Comparison of ENCODE assay signal across 9 mouse cellular contexts in genomic region chr2:30443281-30443680, GRCm38 (mm10). TPM values are rescaled to one million over a fixed set of nuclear protein-coding genes. Genes with fewer than 3 reads are reported as not detected.
DNase-seq lines count a peak whose midpoint lies in the region; ATAC-seq lines count a peak whose summit lies in the region.
"Had no signal": no experiment of that assay in that cellular context is flagged by ENCODE, and none has a peak within 500 bp of the region (broad histone marks: within the 10 kb centered on the region; RNA-seq: fewer than 3 reads in every experiment).

No protein-coding gene starts in this region.

- 29% methylated on average over 4 of the region's 4 CpGs for WGBS in kidney, embryonic 14.5 days
- WGBS in embryonic facial prominence, embryonic 10.5 days, result 63% methylated on average over 4 of the region's 4 CpGs
- WGBS in hindbrain, embryonic 12.5 days, result 68% methylated on average over 4 of the region's 4 CpGs
- WGBS in midbrain, embryonic 15.5 days, result 66% methylated on average over 4 of the region's 4 CpGs

- intact Hi-C loops in gastrocnemius, postnatal 14 days (cut with DNase I; ENCODE audit: low total_unique reads), result no loop called here

- DNase-seq in kidney, adult 11 months, result no peak
- no peak for DNase-seq in embryonic facial prominence, embryonic 10.5 days (ENCODE audit: low spot score)
- no peak for DNase-seq in gastrocnemius, postnatal 14 days
- DNase-seq in layer of hippocampus, adult 18-20 months (ENCODE audit: low spot score in 2 of 2), result no peak
- DNase-seq: cerebellum, adult 9-11 months had no signal

- H3K4me1 ChIP-seq in kidney, embryonic 14.5 days (ENCODE audit: control insufficient read depth, insufficient read depth, low read length), result peaks cover 64% of the 10 kb centered on the region
- H3K4me1 ChIP-seq in embryonic facial prominence, embryonic 10.5 days, result peaks cover 86% of the 10 kb centered on the region
- H3K4me1 ChIP-seq in hindbrain, embryonic 12.5 days, result peaks cover 61% of the 10 kb centered on the region
- peaks cover 37% of the 10 kb centered on the region for H3K4me1 ChIP-seq in midbrain, embryonic 15.5 days

- no peaks in the 10 kb centered on the region for H3K9me3 ChIP-seq in kidney, embryonic 14.5 days (ENCODE audit: control insufficient read depth, low read length)
- H3K9me3 ChIP-seq in embryonic facial prominence, embryonic 10.5 days, result no peaks in the 10 kb centered on the region
- no peaks in the 10 kb centered on the region for H3K9me3 ChIP-seq in hindbrain, embryonic 12.5 days (replicated peaks)
- H3K9me3 ChIP-seq in midbrain, embryonic 15.5 days, result no peaks in the 10 kb centered on the region

- H3K27ac ChIP-seq in kidney, embryonic 14.5 days (ENCODE audit: low read depth, low read length), result peak overlapping the region; percentile 100
- H3K27ac ChIP-seq in embryonic facial prominence, embryonic 10.5 days (replicated peaks), result peak overlapping the region; percentile 98
- H3K27ac ChIP-seq in hindbrain, embryonic 12.5 days, result peak overlapping the region; percentile 99
- H3K27ac ChIP-seq in midbrain, embryonic 15.5 days, result peak overlapping the region; percentile 83; the same call in 1 of the 2 replicates

- H3K36me3 ChIP-seq in kidney, embryonic 14.5 days (ENCODE audit: control insufficient read depth, insufficient read depth, low read length), result peaks cover 60% of the 10 kb centered on the region
- H3K36me3 ChIP-seq in embryonic facial prominence, embryonic 10.5 days (replicated peaks), result peaks cover 81% of the 10 kb centered on the region
- peaks cover 36% of the 10 kb centered on the region for H3K36me3 ChIP-seq in hindbrain, embryonic 12.5 days
- H3K36me3 ChIP-seq in midbrain, embryonic 15.5 days (replicated peaks), result peaks cover 7% of the 10 kb centered on the region

- no peak overlapping the region for H3K4me2 ChIP-seq in kidney, embryonic 14.5 days (replicated peaks; ENCODE audit: low read depth, low read length)
- no peak overlapping the region for H3K4me2 ChIP-seq in hindbrain, embryonic 12.5 days (replicated peaks)
- no peak overlapping the region for H3K4me2 ChIP-seq in midbrain, embryonic 15.5 days

- H3K4me3 ChIP-seq in kidney, embryonic 14.5 days (ENCODE audit: low read length), result no peak overlapping the region
- peak overlapping the region; percentile 48; the same call in 1 of the 2 replicates for H3K4me3 ChIP-seq in embryonic facial prominence, embryonic 10.5 days
- no peak overlapping the region for H3K4me3 ChIP-seq in hindbrain, embryonic 12.5 days
- no peak overlapping the region for H3K4me3 ChIP-seq in midbrain, embryonic 15.5 days

- no peak for ATAC-seq in kidney, embryonic 14.5 days (ENCODE audit: low FRiP score, low TSS enrichment)
- no peak for ATAC-seq in hindbrain, embryonic 12.5 days (ENCODE audit: low FRiP score)
- no peak for ATAC-seq in midbrain, embryonic 15.5 days (replicated peaks)
- ATAC-seq in frontal cortex, adult (ENCODE audit: low TSS enrichment), result no peak

- H3K27me3 ChIP-seq in kidney, embryonic 14.5 days (ENCODE audit: control insufficient read depth, insufficient read depth, low read length), result no peaks in the 10 kb centered on the region
- no peaks in the 10 kb centered on the region for H3K27me3 ChIP-seq in embryonic facial prominence, embryonic 10.5 days (replicated peaks; ENCODE audit: low read depth, poor library complexity, severe bottlenecking)
- no peaks in the 10 kb centered on the region for H3K27me3 ChIP-seq in hindbrain, embryonic 12.5 days
- no peaks in the 10 kb centered on the region for H3K27me3 ChIP-seq in midbrain, embryonic 15.5 days (replicated peaks)

- H3K9ac ChIP-seq in kidney, embryonic 14.5 days (ENCODE audit: low read depth, low read length), result peak overlapping the region; percentile 66
- H3K9ac ChIP-seq in hindbrain, embryonic 12.5 days, result peak overlapping the region; percentile 24; the same call in 1 of the 2 replicates
- H3K9ac ChIP-seq in midbrain, embryonic 15.5 days, result no peak overlapping the region

RNA-seq across cellular contexts. Expression of gene Ptpa, which starts 27.4 kb away (rescaled TPM):
- 92.3 and 96.0 TPM in 2 replicates for polyA plus RNA-seq in kidney, embryonic 14.5 days (2014; fragmentation: Nextera tagmentation; extraction: Ambion mirVana)
- polyA plus RNA-seq in embryonic facial prominence, embryonic 10.5 days (2016; fragmentation: Nextera tagmentation; extraction: Ambion mirVana), result 161 and 162 TPM in 2 replicates
- 133 and 134 TPM in 2 replicates for polyA plus RNA-seq in hindbrain, embryonic 12.5 days (2016; fragmentation: Nextera tagmentation; extraction: Ambion mirVana)
- 152 and 155 TPM in 2 replicates for polyA plus RNA-seq in midbrain, embryonic 15.5 days (2015; fragmentation: Nextera tagmentation; extraction: Ambion mirVana)
- 10 to 100 TPM; 71.1 to 80.7 TPM for total RNA-seq in gastrocnemius, postnatal 14 days (2021)
- total RNA-seq in layer of hippocampus, adult 18-20 months (2021), result 100 to 1,000 TPM; 170 to 176 TPM

RNA-seq across cellular contexts. Expression of gene Crat, which starts 27.7 kb away (rescaled TPM):
- polyA plus RNA-seq in kidney, embryonic 14.5 days (2014; fragmentation: Nextera tagmentation; extraction: Ambion mirVana), result 21.4 and 30.6 TPM in 2 replicates
- 19.9 and 20.3 TPM in 2 replicates for polyA plus RNA-seq in embryonic facial prominence, embryonic 10.5 days (2016; fragmentation: Nextera tagmentation; extraction: Ambion mirVana)
- polyA plus RNA-seq in hindbrain, embryonic 12.5 days (2016; fragmentation: Nextera tagmentation; extraction: Ambion mirVana), result 23.9 and 26.8 TPM in 2 replicates
- polyA plus RNA-seq in midbrain, embryonic 15.5 days (2015; fragmentation: Nextera tagmentation; extraction: Ambion mirVana), result 22.5 and 23.9 TPM in 2 replicates
- total RNA-seq in gastrocnemius, postnatal 14 days (2021), result 100 to 1,000 TPM; 251 to 325 TPM
- total RNA-seq in layer of hippocampus, adult 18-20 months (2021), result 10 to 100 TPM; 45.9 to 55.6 TPM

RNA-seq across cellular contexts. Expression of gene Ier5l, which starts 30.7 kb away (rescaled TPM):
- 5.5 and 7.2 TPM in 2 replicates for polyA plus RNA-seq in kidney, embryonic 14.5 days (2014; fragmentation: Nextera tagmentation; extraction: Ambion mirVana)
- 2.8 and 3.4 TPM in 2 replicates for polyA plus RNA-seq in embryonic facial prominence, embryonic 10.5 days (2016; fragmentation: Nextera tagmentation; extraction: Ambion mirVana)
- polyA plus RNA-seq in hindbrain, embryonic 12.5 days (2016; fragmentation: Nextera tagmentation; extraction: Ambion mirVana), result 4.7 and 4.8 TPM in 2 replicates
- 2.3 and 2.8 TPM in 2 replicates for polyA plus RNA-seq in midbrain, embryonic 15.5 days (2015; fragmentation: Nextera tagmentation; extraction: Ambion mirVana)
- total RNA-seq in gastrocnemius, postnatal 14 days (2021), result 1 to 10 TPM; 3.5 to 4.2 TPM
- total RNA-seq in layer of hippocampus, adult 18-20 months (2021), result 10 to 100 TPM; 15.2 to 18.0 TPM

RNA-seq across cellular contexts. Expression of gene Dolpp1, which starts 51.2 kb away (rescaled TPM):
- polyA plus RNA-seq in kidney, embryonic 14.5 days (2014; fragmentation: Nextera tagmentation; extraction: Ambion mirVana), result 31.0 and 34.7 TPM in 2 replicates
- polyA plus RNA-seq in embryonic facial prominence, embryonic 10.5 days (2016; fragmentation: Nextera tagmentation; extraction: Ambion mirVana), result 46.2 and 47.9 TPM in 2 replicates
- 46.9 and 50.2 TPM in 2 replicates for polyA plus RNA-seq in hindbrain, embryonic 12.5 days (2016; fragmentation: Nextera tagmentation; extraction: Ambion mirVana)
- 66.8 and 69.9 TPM in 2 replicates for polyA plus RNA-seq in midbrain, embryonic 15.5 days (2015; fragmentation: Nextera tagmentation; extraction: Ambion mirVana)
- total RNA-seq in gastrocnemius, postnatal 14 days (2021), result 1 to 10 TPM; 7.0 to 7.3 TPM
- total RNA-seq in layer of hippocampus, adult 18-20 months (2021), result 10 to 100 TPM; 21.9 to 26.3 TPM
